Mouse (Mus musculus): Measurements from ENCODE around the gene Plekha6.

Gene Plekha6

GRCm38 (mm10) chr1:133346531-133346930 is 182.5 kb downstream of the Plekha6 start:
- no peaks in the 10 kb centered on the region for H3K36me3 ChIP-seq (ENCODE audit: insufficient read depth, low read length)
- H3K27me3 ChIP-seq (ENCODE audit: insufficient read depth, low read length), result peaks cover 21% of the 10 kb centered on the region
- no peak for TF ChIP-seq CTCF (conservative IDR thresholded peaks at IDR 0.05; ENCODE audit: low read length)
- no peak for TF ChIP-seq POU5F1 (IDR thresholded peaks at IDR 0.05; ENCODE audit: borderline replicate concordance, low read length)
- TF ChIP-seq NANOG (IDR thresholded peaks at IDR 0.05; ENCODE audit: borderline replicate concordance, low read length), result no peak
- H3K4me3 ChIP-seq (replicated peaks; ENCODE audit: low read length), result no peak overlapping the region
- peaks cover 17% of the 10 kb centered on the region for H3K4me1 ChIP-seq (replicated peaks; ENCODE audit: low read depth, low read length)
- no peaks in the 10 kb centered on the region for H3K9me3 ChIP-seq (ENCODE audit: low read length)

- TF ChIP-seq NANOG (IDR thresholded peaks at IDR 0.05; ENCODE audit: borderline replicate concordance, low read length), result no peak
- TF ChIP-seq POU5F1 (IDR thresholded peaks at IDR 0.05; ENCODE audit: borderline replicate concordance, low read length), result no peak
- no peak for TF ChIP-seq CTCF (conservative IDR thresholded peaks at IDR 0.05; ENCODE audit: low read length)
- no peaks in the 10 kb centered on the region for H3K36me3 ChIP-seq (ENCODE audit: insufficient read depth, low read length)
- peaks cover 25% of the 10 kb centered on the region for H3K27me3 ChIP-seq (ENCODE audit: insufficient read depth, low read length)
- H3K9me3 ChIP-seq (ENCODE audit: low read length), result no peaks in the 10 kb centered on the region
- H3K4me3 ChIP-seq (replicated peaks; ENCODE audit: low read length), result no peak overlapping the region
- H3K4me1 ChIP-seq (replicated peaks; ENCODE audit: low read depth, low read length), result peaks cover 17% of the 10 kb centered on the region
These were observed 183.2 kb downstream of the Plekha6 start for GRCm38 (mm10) chr1:133347226-133347625.

GRCm38 (mm10) chr1:133347693-133348520 is 183.9 kb downstream of the Plekha6 start:
- Histone ChIP-seq H3K4me1 (replicated peaks; ENCODE audit: low read depth, low read length) (peaks cover 17% of the 10 kb centered on the region), H3K36me3 (ENCODE audit: insufficient read depth, low read length) (no peaks in the 10 kb centered on the region), H3K4me3 (replicated peaks; ENCODE audit: low read length) (no peak overlapping the region), H3K27me3 (ENCODE audit: insufficient read depth, low read length) (peaks cover 27% of the 10 kb centered on the region), H3K9me3 (ENCODE audit: low read length) (no peaks in the 10 kb centered on the region)
- TF ChIP-seq POU5F1 (IDR thresholded peaks at IDR 0.05; ENCODE audit: borderline replicate concordance, low read length) (no peak), CTCF (conservative IDR thresholded peaks at IDR 0.05; ENCODE audit: low read length) (no peak), NANOG (IDR thresholded peaks at IDR 0.05; ENCODE audit: borderline replicate concordance, low read length) (no peak)

- no peak for TF ChIP-seq POU5F1 (IDR thresholded peaks at IDR 0.05; ENCODE audit: borderline replicate concordance, low read length)
- no peak for TF ChIP-seq CTCF (conservative IDR thresholded peaks at IDR 0.05; ENCODE audit: low read length)
- no peak for TF ChIP-seq NANOG (IDR thresholded peaks at IDR 0.05; ENCODE audit: borderline replicate concordance, low read length)
- H3K27me3 ChIP-seq (ENCODE audit: insufficient read depth, low read length), result peaks cover 36% of the 10 kb centered on the region
These were observed 186.2 kb downstream of the Plekha6 start, which contains the start of gene Ren1 for GRCm38 (mm10) chr1:133350210-133350609. Ren1 (plus strand) TSS chr1:133350510.

GRCm38 (mm10) chr1:133351762-133352161 is 187.8 kb downstream of the Plekha6 start:
- no peaks in the 10 kb centered on the region for H3K36me3 ChIP-seq (ENCODE audit: insufficient read depth, low read length)
- peaks cover 42% of the 10 kb centered on the region for H3K27me3 ChIP-seq (ENCODE audit: insufficient read depth, low read length)
- H3K9me3 ChIP-seq (ENCODE audit: low read length), result no peaks in the 10 kb centered on the region
- H3K4me1 ChIP-seq (replicated peaks; ENCODE audit: low read depth, low read length), result peaks cover 23% of the 10 kb centered on the region
- no peak for TF ChIP-seq POU5F1 (IDR thresholded peaks at IDR 0.05; ENCODE audit: borderline replicate concordance, low read length)
- TF ChIP-seq NANOG (IDR thresholded peaks at IDR 0.05; ENCODE audit: borderline replicate concordance, low read length), result no peak
- no peak for TF ChIP-seq CTCF (conservative IDR thresholded peaks at IDR 0.05; ENCODE audit: low read length)
- no peak overlapping the region for H3K4me3 ChIP-seq (replicated peaks; ENCODE audit: low read length)

More at GRCm38 (mm10) chr1:133350210-133350609, 186.2 kb downstream of the Plekha6 start, which contains the start of gene Ren1:
- Histone ChIP-seq H3K9me3 (ENCODE audit: low read length) (no peaks in the 10 kb centered on the region), H3K36me3 (ENCODE audit: insufficient read depth, low read length) (no peaks in the 10 kb centered on the region), H3K4me3 (replicated peaks; ENCODE audit: low read length) (no peak within 1 kb of the TSS), H3K4me1 (replicated peaks; ENCODE audit: low read depth, low read length) (peaks cover 17% of the 10 kb centered on the region)

Data from E14TG2a.4 (cell line).